Mouse (Mus musculus) cerebellum, adult 2 months (tissue): ENCODE measurements around the gene Ropn1l.

ENCODE experiments used
- CTCF ChIP-seq: fragments of 200-500 bp; IDR thresholded peaks from 2 replicates; pipeline ENCODE4 v1.5.1; 2011; ENCODE audit warnings: low read depth, mild to moderate bottlenecking, control low read depth, low read length, moderate library complexity, borderline replicate concordance; ENCODE audit not compliant: insufficient read depth
- POLR2A ChIP-seq: fragments of 200-500 bp; IDR thresholded peaks from 2 replicates; pipeline ENCODE4 v1.6.1; 2011; ENCODE audit warnings: low read length, control low read depth, borderline replicate concordance; ENCODE audit not compliant: insufficient read depth

- no peak for TF ChIP-seq CTCF
- no peak for TF ChIP-seq POLR2A
These were observed 1.0 kb downstream of the Ropn1l start for GRCm38 (mm10) chr15:31452336-31453097.
